Mouse (Mus musculus) forebrain, embryonic 14.5 days (tissue): ENCODE results near the gene Gan. TPM values are rescaled to one million over a fixed set of nuclear protein-coding genes. Genes with fewer than 3 reads are reported as not detected.

Experiments used
- ATAC-seq: fragments of 200-750 bp; cut with Nextera tagmentation; 2 replicates; pipeline ENCODE4 v1.8.0; 2017; ENCODE audit warnings: mild to moderate bottlenecking, moderate library complexity
- DNase-seq: peaks from one replicate; pipeline ENCODE4 v3.0.0-alpha.2; 2015; ENCODE audit warnings: low spot score
- H3K27ac ChIP-seq: fragments of 300-500 bp; sonication (generic); 2 replicates; pipeline ENCODE4 v1.5.1; 2014; ENCODE audit warnings: low read depth, mild to moderate bottlenecking, control low read depth, low read length, moderate library complexity
- H3K27me3 ChIP-seq: fragments of 300-500 bp; sonication (generic); replicated peaks from 2 replicates; pipeline ENCODE4 v1.6.1; 2014; ENCODE audit warnings: low read length, control low read depth, mixed read lengths; ENCODE audit not compliant: control insufficient read depth, insufficient read depth
- H3K36me3 ChIP-seq: fragments of 300-500 bp; sonication (generic); 2 replicates; pipeline ENCODE4 v1.6.1; 2014; ENCODE audit warnings: low read length, control low read depth; ENCODE audit not compliant: control insufficient read depth, insufficient read depth
- H3K4me1 ChIP-seq: fragments of 300-500 bp; sonication (generic); 2 replicates; pipeline ENCODE4 v1.6.1; 2014; ENCODE audit warnings: antibody characterized with exemption, low read length, control low read depth; ENCODE audit not compliant: control insufficient read depth, insufficient read depth
- H3K4me2 ChIP-seq: fragments of 300-500 bp; sonication (generic); 2 replicates; pipeline ENCODE4 v1.6.1; 2014; ENCODE audit warnings: mild to moderate bottlenecking, control low read depth, low read length
- H3K4me3 ChIP-seq: fragments of 300-500 bp; sonication (generic); 2 replicates; pipeline ENCODE4 v1.5.1; 2014; ENCODE audit warnings: low read depth, low read length, control low read depth
- H3K9ac ChIP-seq: fragments of 300-500 bp; sonication (generic); 2 replicates; pipeline ENCODE4 v1.6.1; 2014; ENCODE audit warnings: mild to moderate bottlenecking, low read length, control low read depth, moderate library complexity
- H3K9me3 ChIP-seq: fragments of 300-500 bp; sonication (generic); replicated peaks from 2 replicates; pipeline ENCODE4 v1.6.1; 2016; ENCODE audit warnings: low read length, control low read depth, mixed read lengths; ENCODE audit not compliant: control insufficient read depth
- WGBS: fragments of 180-500 bp; shearing (Covaris S2); extraction: QIAGEN DNeasy Blood & Tissue Kit; methylation state at CpG from one replicate; pipeline ENCODE4 v1.1.7; 2014; 5-methylcytosine and 5-hydroxymethylcytosine counted together
- polyA plus RNA-seq: library from polyadenylated mRNA; unstranded; fragments of >200 nt; fragmentation: Nextera tagmentation; extraction: Ambion mirVana; gene quantifications from 2 replicates; pipeline ENCODE4 v1.2.1, GENCODE M21; 2014

The Gan gene
- polyA plus RNA-seq, 1 experiment from 2014 or later: 3.3 TPM

DNA sequence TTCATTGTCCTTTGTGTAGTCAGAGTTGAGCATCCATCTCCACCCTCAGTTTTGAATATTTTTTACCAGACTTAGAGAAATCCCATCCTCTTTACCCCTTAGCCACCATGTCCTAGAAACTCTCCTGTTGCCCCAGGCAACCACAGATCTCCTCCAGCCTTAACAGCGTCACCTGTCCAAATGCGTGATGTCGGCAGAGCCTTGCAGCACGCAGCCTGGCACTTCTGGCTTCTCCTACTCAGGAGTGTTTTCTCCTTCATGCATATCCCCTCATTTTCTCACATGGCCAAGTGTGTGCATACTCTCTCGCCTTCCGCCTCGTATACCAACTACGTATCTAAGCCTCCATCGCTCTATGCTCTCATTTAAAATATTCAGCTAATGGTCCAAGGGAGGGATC is 39.5 kb upstream of the Gan start:
- ATAC-seq: no peak
- Histone ChIP-seq H3K4me2 (no peak overlapping the region), H3K27ac (no peak overlapping the region), H3K27me3 (no peaks in the 10 kb centered on the region), H3K36me3 (no peaks in the 10 kb centered on the region), H3K9ac (no peak overlapping the region), H3K4me1 (0 out of 2 replicates have a peak, but pooled peaks cover 6% of the 10 kb centered on the region), H3K4me3 (no peak overlapping the region), H3K9me3 (no peaks in the 10 kb centered on the region)
- WGBS: 90% methylated on average over 9 of the region's 9 CpGs
- no peak for DNase-seq

- Histone ChIP-seq H3K9me3 (no peaks in the 10 kb centered on the region), H3K9ac (no peak overlapping the region), H3K27ac (no peak overlapping the region), H3K4me2 (no peak overlapping the region), H3K27me3 (no peaks in the 10 kb centered on the region), H3K4me1 (no peaks in the 10 kb centered on the region), H3K4me3 (no peak overlapping the region), H3K36me3 (no peaks in the 10 kb centered on the region)
- no peak for DNase-seq
- 65% methylated on average over 8 of the region's 8 CpGs for WGBS
- no peak for ATAC-seq
These were observed 36.7 kb upstream of the Gan start for GRCm38 (mm10) chr8:117121277-117121676.

GRCm38 (mm10) chr8:117123850-117124633 is 33.9 kb upstream of the Gan start:
- no peak overlapping the region for H3K4me3 ChIP-seq
- H3K9ac ChIP-seq: no peak overlapping the region
- no peaks in the 10 kb centered on the region for H3K36me3 ChIP-seq
- ATAC-seq (no peak), DNase-seq (no peak)
- no peak overlapping the region for H3K27ac ChIP-seq
- no peak overlapping the region for H3K4me2 ChIP-seq
- no peaks in the 10 kb centered on the region for H3K27me3 ChIP-seq
- H3K9me3 ChIP-seq: no peaks in the 10 kb centered on the region
- 81% methylated on average over 13 of the region's 13 CpGs for WGBS
- H3K4me1 ChIP-seq: no peaks in the 10 kb centered on the region

GRCm38 (mm10) chr8:117125854-117126253 is 32.1 kb upstream of the Gan start:
- Histone ChIP-seq H3K4me3 (no peak overlapping the region), H3K27ac (no peak overlapping the region), H3K36me3 (no peaks in the 10 kb centered on the region), H3K4me2 (no peak overlapping the region), H3K4me1 (no peaks in the 10 kb centered on the region), H3K9me3 (no peaks in the 10 kb centered on the region), H3K9ac (no peak overlapping the region), H3K27me3 (no peaks in the 10 kb centered on the region)
- ATAC-seq (no peak), DNase-seq (no peak)
- WGBS: 91% methylated on average over 3 of the region's 3 CpGs

GRCm38 (mm10) chr8:117126411-117126810 is 31.5 kb upstream of the Gan start:
- Histone ChIP-seq H3K4me1 (no peaks in the 10 kb centered on the region), H3K9ac (no peak overlapping the region), H3K9me3 (no peaks in the 10 kb centered on the region), H3K4me3 (no peak overlapping the region), H3K27me3 (no peaks in the 10 kb centered on the region), H3K4me2 (no peak overlapping the region), H3K27ac (no peak overlapping the region), H3K36me3 (no peaks in the 10 kb centered on the region)
- ATAC-seq (no peak), DNase-seq (no peak)
- WGBS: 91% methylated on average over 3 of the region's 3 CpGs

DNA sequence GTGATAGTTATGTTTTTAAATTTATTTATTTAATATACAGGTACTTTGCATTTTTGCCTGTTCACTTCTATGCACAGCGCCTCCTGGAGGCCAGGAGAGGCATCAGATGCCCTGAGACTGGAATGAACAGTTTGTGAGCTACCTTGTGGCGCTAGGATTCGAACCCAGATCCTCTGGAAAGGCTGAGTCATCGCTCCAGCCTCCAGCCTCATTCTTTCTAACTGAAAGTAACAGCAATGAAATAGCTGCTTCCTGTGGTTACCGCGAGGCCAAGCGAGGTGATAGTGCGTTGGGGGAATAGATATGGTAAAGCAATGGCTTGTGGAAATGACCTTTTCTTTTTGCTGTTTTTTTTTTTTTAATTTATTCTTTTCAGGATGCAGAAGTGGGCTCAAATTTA is 30.9 kb upstream of the Gan start:
- 87% methylated on average over 8 of the region's 8 CpGs for WGBS
- Histone ChIP-seq H3K9ac (no peak overlapping the region), H3K27ac (no peak overlapping the region), H3K27me3 (no peaks in the 10 kb centered on the region), H3K9me3 (no peaks in the 10 kb centered on the region), H3K4me3 (no peak overlapping the region), H3K36me3 (no peaks in the 10 kb centered on the region), H3K4me1 (no peaks in the 10 kb centered on the region), H3K4me2 (no peak overlapping the region)
- DNase-seq (no peak), ATAC-seq (no peak)

DNA sequence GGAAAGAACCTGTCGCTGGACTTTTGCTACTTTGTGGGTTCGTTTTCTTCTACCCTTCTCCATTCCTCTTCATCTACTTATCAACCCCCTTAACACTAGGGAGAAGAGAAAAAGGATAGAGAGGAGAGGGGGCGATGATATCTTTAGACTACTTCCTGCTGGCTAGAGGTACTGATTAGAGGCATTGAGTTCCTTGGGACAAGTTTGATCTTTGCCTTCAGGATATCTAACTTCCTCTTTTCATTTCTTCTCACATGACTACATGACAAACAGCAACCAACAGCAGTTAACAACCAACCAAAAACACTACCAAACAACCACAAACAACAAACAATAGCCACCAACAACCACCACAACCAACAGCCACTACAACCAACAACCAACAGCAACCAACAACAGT is 24.2 kb upstream of the Gan start:
- DNase-seq: no peak
- no peaks in the 10 kb centered on the region for H3K36me3 ChIP-seq
- 91% methylated on average over 3 of the region's 3 CpGs for WGBS
- H3K9me3 ChIP-seq: no peaks in the 10 kb centered on the region
- no peak overlapping the region for H3K4me2 ChIP-seq
- no peaks in the 10 kb centered on the region for H3K4me1 ChIP-seq
- H3K4me3 ChIP-seq: no peak overlapping the region
- no peak overlapping the region for H3K27ac ChIP-seq
- no peaks in the 10 kb centered on the region for H3K27me3 ChIP-seq
- H3K9ac ChIP-seq: no peak overlapping the region
- no peak for ATAC-seq

- Histone ChIP-seq H3K9me3 (no peaks in the 10 kb centered on the region), H3K4me1 (no peaks in the 10 kb centered on the region), H3K36me3 (no peaks in the 10 kb centered on the region), H3K4me3 (no peak overlapping the region), H3K9ac (no peak overlapping the region), H3K27me3 (no peaks in the 10 kb centered on the region), H3K4me2 (no peak overlapping the region), H3K27ac (no peak overlapping the region)
- no peak for ATAC-seq
- no peak for DNase-seq
- WGBS: 24% methylated on average over 4 of the region's 4 CpGs
These were observed 21.6 kb upstream of the Gan start for GRCm38 (mm10) chr8:117136351-117136750.

DNA sequence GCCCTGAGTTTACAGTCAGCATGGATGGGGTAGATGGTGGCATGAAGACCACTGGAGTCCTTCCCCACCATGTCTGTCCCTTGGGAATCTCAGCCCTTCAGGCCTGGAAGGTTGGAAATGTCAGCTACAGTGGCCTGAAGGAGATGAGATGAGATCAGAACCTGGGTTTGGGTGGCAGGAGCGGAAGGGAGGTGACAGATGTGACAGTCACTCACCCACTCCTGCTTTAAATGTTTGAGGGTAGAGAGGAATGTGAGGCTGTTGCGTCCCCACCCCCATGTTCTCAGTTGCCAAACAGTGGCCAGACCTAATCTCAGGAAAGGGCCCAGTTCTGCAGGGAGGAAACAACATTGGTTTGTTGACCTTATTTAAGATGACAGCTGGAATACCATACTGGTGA is 21.2 kb upstream of the Gan start:
- DNase-seq: no peak
- Histone ChIP-seq H3K27ac (no peak overlapping the region), H3K36me3 (no peaks in the 10 kb centered on the region), H3K4me1 (no peaks in the 10 kb centered on the region), H3K9me3 (no peaks in the 10 kb centered on the region), H3K4me3 (no peak overlapping the region), H3K9ac (no peak overlapping the region), H3K27me3 (no peaks in the 10 kb centered on the region), H3K4me2 (no peak overlapping the region)
- ATAC-seq: no peak
- 76% methylated on average over 2 of the region's 2 CpGs for WGBS
